Mouse (Mus musculus): ENCODE data around the gene Uvrag. TPM values are rescaled to one million over a fixed set of nuclear protein-coding genes. Genes with fewer than 3 reads are reported as not detected.

Uvrag gene
- polyA plus RNA-seq, 1 experiment from 2014 or later = 25.1 TPM

GRCm38 (mm10) chr7:99014620-99015019, 126.3 kb downstream of the Uvrag start:
- H3K36me3 ChIP-seq (ENCODE audit: insufficient read depth) = no peaks in the 10 kb centered on the region
- no peaks in the 10 kb centered on the region for H3K27me3 ChIP-seq (ENCODE audit: insufficient read depth, low read length)
- H3K9ac ChIP-seq = no peak overlapping the region
- no peak for TF ChIP-seq CTCF (IDR thresholded peaks at IDR 0.05; ENCODE audit: low read depth)
- DNase-seq = no peak
- H3K27ac ChIP-seq (ENCODE audit: low read depth) = no peak overlapping the region
- H3K4me2 ChIP-seq = no peak overlapping the region
- no peaks in the 10 kb centered on the region for H3K9me3 ChIP-seq (ENCODE audit: low read depth, low read length)
- WGBS = 67% methylated on average over 4 of the region's 4 CpGs
- H3K4me3 ChIP-seq (ENCODE audit: low read depth, low read length) = no peak overlapping the region
- H3K4me1 ChIP-seq (ENCODE audit: insufficient read depth) = peaks cover 12% of the 10 kb centered on the region; the same call in 1 of the 2 replicates
- ATAC-seq (ENCODE audit: insufficient read depth) = no peak

DNA sequence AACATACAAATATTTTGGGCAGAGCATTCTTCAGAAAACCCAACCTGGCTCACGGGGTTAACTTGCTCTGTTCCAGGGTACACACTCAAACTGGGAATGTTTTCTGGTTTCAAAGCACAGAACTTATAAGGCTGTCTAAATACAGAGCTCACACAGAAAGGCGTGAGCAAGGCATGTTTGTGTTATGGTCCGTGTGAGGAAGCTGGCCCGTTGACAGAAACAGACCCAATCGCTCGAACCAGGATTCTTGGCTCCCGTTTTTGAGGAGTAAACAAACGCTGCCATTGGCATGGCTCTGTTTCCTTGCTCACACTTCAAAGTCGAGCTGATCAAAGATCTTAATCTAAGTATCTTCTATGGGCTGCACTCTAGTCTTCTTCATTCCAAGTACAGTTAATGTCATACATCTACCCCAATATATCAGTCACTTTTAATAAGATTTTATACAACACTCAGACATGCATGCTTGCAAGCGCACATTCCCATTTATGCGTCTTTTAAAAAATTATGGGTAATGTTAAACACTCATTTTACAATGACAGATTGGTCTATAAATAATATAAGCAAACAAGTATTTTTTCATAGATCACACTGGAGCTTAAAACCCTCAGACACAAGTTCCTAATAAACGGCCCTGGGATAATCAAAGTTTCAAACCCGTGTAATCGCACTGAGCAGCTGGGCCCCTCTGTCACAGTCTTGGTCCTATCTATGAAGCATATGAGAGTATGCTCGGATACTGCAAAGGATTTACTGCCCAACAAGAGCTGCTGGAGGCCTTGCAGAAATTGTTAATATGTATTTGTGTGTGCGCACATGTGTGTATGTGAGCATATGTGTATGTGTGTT, 133.2 kb downstream of the Uvrag start:
- no peak for TF ChIP-seq CTCF (IDR thresholded peaks at IDR 0.05; ENCODE audit: low read depth)
- DNase-seq = peak; percentile 87
- H3K36me3 ChIP-seq (ENCODE audit: insufficient read depth) = 0 out of 2 replicates have a peak, but pooled peaks cover 5% of the 10 kb centered on the region
- H3K9ac ChIP-seq = no peak overlapping the region
- no peak overlapping the region for H3K4me2 ChIP-seq
- H3K4me3 ChIP-seq (ENCODE audit: low read depth, low read length) = no peak overlapping the region
- no peak overlapping the region for H3K27ac ChIP-seq (ENCODE audit: low read depth)
- H3K9me3 ChIP-seq (ENCODE audit: low read depth, low read length) = no peaks in the 10 kb centered on the region
- no peaks in the 10 kb centered on the region for H3K27me3 ChIP-seq (ENCODE audit: insufficient read depth, low read length)
- peaks cover 5% of the 10 kb centered on the region; the same call in 1 of the 2 replicates for H3K4me1 ChIP-seq (ENCODE audit: insufficient read depth)
- peak; percentile 88 for ATAC-seq (ENCODE audit: insufficient read depth)
- WGBS = 32% methylated on average over 16 of the region's 16 CpGs

GRCm38 (mm10) chr7:99003231-99003630, 137.7 kb downstream of the Uvrag start:
- Histone ChIP-seq H3K9me3 (ENCODE audit: low read depth, low read length) (no peaks in the 10 kb centered on the region), H3K4me2 (no peak overlapping the region), H3K9ac (no peak overlapping the region), H3K36me3 (ENCODE audit: insufficient read depth) (0 out of 2 replicates have a peak, but pooled peaks cover 5% of the 10 kb centered on the region), H3K4me1 (ENCODE audit: insufficient read depth) (peaks cover 7% of the 10 kb centered on the region; the same call in 1 of the 2 replicates), H3K27me3 (ENCODE audit: insufficient read depth, low read length) (no peaks in the 10 kb centered on the region), H3K27ac (ENCODE audit: low read depth) (no peak overlapping the region), H3K4me3 (ENCODE audit: low read depth, low read length) (no peak overlapping the region)
- no peak for ATAC-seq (ENCODE audit: insufficient read depth)
- TF ChIP-seq CTCF (IDR thresholded peaks at IDR 0.05; ENCODE audit: low read depth) = no peak
- 83% methylated on average over 6 of the region's 6 CpGs for WGBS
- DNase-seq = no peak

DNA sequence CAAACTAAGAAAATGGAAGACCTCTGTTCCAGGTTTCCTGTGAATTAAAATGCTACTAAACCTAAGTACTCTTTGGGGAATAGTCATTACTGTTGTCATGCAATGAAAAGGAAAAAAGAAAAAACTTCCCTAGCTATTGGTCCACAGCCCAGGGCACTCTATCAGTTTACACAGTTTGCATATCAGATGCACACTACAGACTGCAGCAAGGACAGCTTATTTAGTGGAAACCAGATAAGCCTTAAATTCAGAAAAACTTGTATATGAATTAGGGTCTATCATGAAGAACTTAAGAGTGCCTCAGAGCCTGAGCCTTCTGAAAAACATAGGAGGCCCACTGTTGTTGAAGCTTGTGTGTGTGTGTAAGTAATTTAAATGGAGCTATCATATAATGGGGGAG, 142.2 kb downstream of the Uvrag start:
- no peak overlapping the region for H3K9ac ChIP-seq
- ATAC-seq (ENCODE audit: insufficient read depth) (no peak), DNase-seq (no peak)
- no peak overlapping the region for H3K4me2 ChIP-seq
- TF ChIP-seq CTCF (IDR thresholded peaks at IDR 0.05; ENCODE audit: low read depth) = no peak
- H3K36me3 ChIP-seq (ENCODE audit: insufficient read depth) = no peaks in the 10 kb centered on the region
- peaks cover 5% of the 10 kb centered on the region; the same call in 1 of the 2 replicates for H3K4me1 ChIP-seq (ENCODE audit: insufficient read depth)
- no peaks in the 10 kb centered on the region for H3K27me3 ChIP-seq (ENCODE audit: insufficient read depth, low read length)
- no peak overlapping the region for H3K4me3 ChIP-seq (ENCODE audit: low read depth, low read length)
- H3K9me3 ChIP-seq (ENCODE audit: low read depth, low read length) = no peaks in the 10 kb centered on the region
- no peak overlapping the region for H3K27ac ChIP-seq (ENCODE audit: low read depth)

DNA sequence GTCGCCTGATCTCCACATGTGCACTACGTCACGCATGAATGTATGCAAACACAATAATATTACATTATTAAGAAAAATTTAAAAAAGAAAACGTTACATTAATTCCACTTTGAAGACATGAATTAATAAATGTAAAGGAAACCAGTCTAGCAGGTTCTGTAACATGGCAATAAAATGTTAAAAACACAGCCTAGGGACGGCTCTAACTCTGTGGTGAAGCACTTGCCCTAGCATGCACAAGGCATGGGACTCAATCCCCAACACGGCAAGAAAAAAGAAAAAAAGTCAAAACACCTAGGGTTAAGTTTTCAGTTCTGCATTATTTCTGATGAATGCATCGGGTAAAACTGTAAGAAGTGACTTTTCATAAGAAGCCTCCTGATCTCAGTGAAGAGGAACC, 143.2 kb downstream of the Uvrag start:
- Histone ChIP-seq H3K27me3 (ENCODE audit: insufficient read depth, low read length) (no peaks in the 10 kb centered on the region), H3K9ac (no peak overlapping the region), H3K4me3 (ENCODE audit: low read depth, low read length) (no peak overlapping the region), H3K9me3 (ENCODE audit: low read depth, low read length) (no peaks in the 10 kb centered on the region), H3K36me3 (ENCODE audit: insufficient read depth) (no peaks in the 10 kb centered on the region), H3K27ac (ENCODE audit: low read depth) (no peak overlapping the region), H3K4me2 (no peak overlapping the region), H3K4me1 (ENCODE audit: insufficient read depth) (peaks cover 5% of the 10 kb centered on the region; the same call in 1 of the 2 replicates)
- ATAC-seq (ENCODE audit: insufficient read depth) (no peak), DNase-seq (no peak)
- WGBS = 76% methylated on average over 7 of the region's 7 CpGs
- TF ChIP-seq CTCF (IDR thresholded peaks at IDR 0.05; ENCODE audit: low read depth) = no peak

DNA sequence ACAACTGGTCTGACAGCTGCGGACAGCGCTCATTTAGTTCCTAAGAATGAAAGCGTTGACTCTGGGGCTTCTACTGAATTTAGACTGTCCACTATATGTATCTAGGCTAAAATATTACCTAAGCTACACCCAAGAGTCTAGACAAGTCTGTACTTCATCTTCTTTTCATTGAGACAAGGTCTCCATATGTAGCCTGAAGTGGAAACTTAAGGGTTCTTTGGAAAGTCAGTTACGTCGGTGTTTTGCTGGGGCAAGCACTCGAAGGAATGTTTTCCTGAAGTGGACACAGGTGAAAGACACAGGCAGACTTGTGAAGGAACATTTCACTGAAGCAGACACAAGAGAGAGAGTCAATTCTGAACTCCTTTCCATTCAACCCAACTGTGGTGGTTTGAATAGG, 144.2 kb downstream of the Uvrag start:
- Histone ChIP-seq H3K27me3 (ENCODE audit: insufficient read depth, low read length) (no peaks in the 10 kb centered on the region), H3K9ac (no peak overlapping the region), H3K36me3 (ENCODE audit: insufficient read depth) (peaks cover 2% of the 10 kb centered on the region; the same call in 1 of the 2 replicates), H3K4me1 (ENCODE audit: insufficient read depth) (peaks cover 5% of the 10 kb centered on the region; the same call in 1 of the 2 replicates), H3K9me3 (ENCODE audit: low read depth, low read length) (no peaks in the 10 kb centered on the region), H3K4me3 (ENCODE audit: low read depth, low read length) (no peak overlapping the region), H3K4me2 (no peak overlapping the region), H3K27ac (ENCODE audit: low read depth) (peak overlapping the region; percentile 52; the same call in 1 of the 2 replicates)
- ATAC-seq (ENCODE audit: insufficient read depth) (no peak), DNase-seq (no peak)
- 76% methylated on average over 6 of the region's 6 CpGs for WGBS
- no peak for TF ChIP-seq CTCF (IDR thresholded peaks at IDR 0.05; ENCODE audit: low read depth)

GRCm38 (mm10) chr7:98995126-98995727, 145.7 kb downstream of the Uvrag start:
- peak overlapping the region; percentile 48; the same call in 1 of the 2 replicates for H3K27ac ChIP-seq (ENCODE audit: low read depth)
- TF ChIP-seq CTCF (IDR thresholded peaks at IDR 0.05; ENCODE audit: low read depth) = no peak

More at GRCm38 (mm10) chr7:98995126-98995727, 145.7 kb downstream of the Uvrag start:
- Histone ChIP-seq H3K4me1 (ENCODE audit: insufficient read depth) (peaks cover 5% of the 10 kb centered on the region; the same call in 1 of the 2 replicates), H3K27me3 (ENCODE audit: insufficient read depth, low read length) (no peaks in the 10 kb centered on the region), H3K4me3 (ENCODE audit: low read depth, low read length) (no peak overlapping the region), H3K9ac (no peak overlapping the region), H3K4me2 (no peak overlapping the region), H3K36me3 (ENCODE audit: insufficient read depth) (peaks cover 8% of the 10 kb centered on the region), H3K9me3 (ENCODE audit: low read depth, low read length) (no peaks in the 10 kb centered on the region)
- 71% methylated on average over 5 of the region's 5 CpGs for WGBS
- no peak for DNase-seq
- ATAC-seq (ENCODE audit: insufficient read depth) = no peak
